Mouse (Mus musculus) limb, embryonic 11.5 days (tissue): ENCODE results near the gene Thsd1. TPM values are rescaled to one million over a fixed set of nuclear protein-coding genes. Genes with fewer than 3 reads are reported as not detected.

Source experiments
- ATAC-seq: fragments of 200-750 bp; cut with Nextera tagmentation; 2 replicates; pipeline ENCODE4 v1.8.0; 2017; ENCODE audit warnings: low read depth; ENCODE audit not compliant: insufficient number of reproducible peaks, low FRiP score, low TSS enrichment
- DNase-seq: peaks from one replicate; pipeline ENCODE4 v3.0.0-alpha.2; 2015; ENCODE audit warnings: low spot score
- H3K27ac ChIP-seq: fragments of 300-500 bp; sonication (generic); replicated peaks from 2 replicates; pipeline ENCODE4 v1.5.1; 2014; ENCODE audit warnings: low read depth, mild to moderate bottlenecking, low read length
- H3K27me3 ChIP-seq: fragments of 300-500 bp; sonication (generic); 2 replicates; pipeline ENCODE4 v1.6.1; 2014; ENCODE audit warnings: mild to moderate bottlenecking, low read length, mixed read lengths; ENCODE audit not compliant: control insufficient read depth, insufficient read depth
- H3K36me3 ChIP-seq: fragments of 300-500 bp; sonication (generic); 2 replicates; pipeline ENCODE4 v1.6.1; 2014; ENCODE audit warnings: mild to moderate bottlenecking, low read length, moderate library complexity, mixed read lengths; ENCODE audit not compliant: control insufficient read depth, insufficient read depth
- H3K4me1 ChIP-seq: fragments of 300-500 bp; sonication (generic); 2 replicates; pipeline ENCODE4 v1.6.1; 2014; ENCODE audit warnings: low read length, mixed read lengths; ENCODE audit not compliant: control insufficient read depth, insufficient read depth
- H3K4me2 ChIP-seq: fragments of 300-500 bp; sonication (generic); 2 replicates; pipeline ENCODE4 v1.6.1; 2014; ENCODE audit warnings: low read depth, mild to moderate bottlenecking, moderate library complexity; ENCODE audit not compliant: severe bottlenecking
- H3K4me3 ChIP-seq: fragments of 300-500 bp; sonication (generic); 2 replicates; pipeline ENCODE4 v1.5.1; 2014; ENCODE audit warnings: low read depth, low read length
- H3K9ac ChIP-seq: fragments of 300-500 bp; sonication (generic); 2 replicates; pipeline ENCODE4 v1.6.1; 2014; ENCODE audit warnings: mild to moderate bottlenecking, low read length
- H3K9me3 ChIP-seq: fragments of 300-500 bp; sonication (generic); 2 replicates; pipeline ENCODE4 v1.6.1; 2016; ENCODE audit warnings: low read length; ENCODE audit not compliant: control insufficient read depth
- WGBS: fragments of 180-500 bp; shearing (Covaris S2); extraction: QIAGEN DNeasy Blood & Tissue Kit; methylation state at CpG from one replicate; pipeline ENCODE4 v1.1.7; 2014; 5-methylcytosine and 5-hydroxymethylcytosine counted together
- polyA plus RNA-seq: library from polyadenylated mRNA; unstranded; fragments of >200 nt; fragmentation: Nextera tagmentation; extraction: Ambion mirVana; gene quantifications from 2 replicates; pipeline ENCODE4 v1.2.1, GENCODE M21; 2014

The Thsd1 gene
- polyA plus RNA-seq: 8.8 and 9.2 TPM in 2 replicates

DNA sequence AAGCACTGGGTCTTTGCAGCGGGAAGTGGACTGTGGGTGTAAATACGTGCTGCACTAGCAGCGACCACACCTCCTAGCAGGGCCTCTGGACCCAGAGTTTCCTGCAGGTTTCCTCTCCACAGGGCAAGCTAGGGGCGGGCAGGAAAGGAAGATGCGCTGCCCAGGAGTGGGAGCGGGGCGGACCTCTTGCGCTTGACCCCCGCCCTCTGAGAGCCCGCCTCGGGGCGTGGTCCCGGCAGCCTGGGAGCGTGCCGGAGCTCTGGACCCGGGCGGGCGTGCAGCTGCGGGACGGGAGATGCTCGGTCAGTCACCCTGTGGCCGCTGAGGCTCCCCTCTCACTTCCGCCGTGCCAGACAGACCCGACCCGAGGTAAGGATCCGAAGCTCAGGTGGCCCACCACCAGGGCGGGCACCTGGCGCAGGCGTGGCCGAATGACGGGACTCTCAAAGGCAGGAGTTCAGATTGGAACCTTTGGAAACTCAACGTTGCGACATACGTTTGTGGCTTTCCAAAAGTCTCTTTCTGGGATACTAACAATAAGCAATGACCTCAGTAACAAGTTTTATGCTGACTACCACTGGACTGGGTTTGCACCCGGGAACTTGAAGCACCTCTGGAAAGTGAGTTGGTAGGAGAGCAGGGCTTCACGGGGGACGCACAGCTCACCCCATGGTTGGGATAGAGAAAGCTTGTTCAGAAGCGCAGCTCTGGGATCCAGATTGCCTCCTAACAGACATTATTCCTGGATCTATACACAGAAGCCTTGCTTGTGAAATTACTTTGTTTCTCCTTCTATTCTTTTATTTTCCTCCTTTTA is at the start of gene Thsd1:
Thsd1 (plus strand) TSS at position 253 of the 817 bp plus-strand sequence.
- Histone ChIP-seq H3K27me3 (no peaks in the 10 kb centered on the region), H3K9ac (peak within 1 kb of the TSS; percentile 32), H3K9me3 (no peaks in the 10 kb centered on the region), H3K4me3 (peak within 1 kb of the TSS; percentile 41), H3K36me3 (no peaks in the 10 kb centered on the region), H3K27ac (no peak within 1 kb of the TSS), H3K4me2 (peak within 1 kb of the TSS; percentile 89), H3K4me1 (no peaks in the 10 kb centered on the region)
- 1% methylated on average over 37 of the region's 39 CpGs for WGBS
- ATAC-seq (peak; percentile 77), DNase-seq (peak; percentile 73)

GRCm38 (mm10) chr8:22184884-22185283 is 42.2 kb upstream of the Thsd1 start:
- H3K9ac ChIP-seq: no peak overlapping the region; the same call in 1 of the 2 replicates
- peaks cover 5% of the 10 kb centered on the region; the same call in 1 of the 2 replicates for H3K4me1 ChIP-seq
- peak overlapping the region; percentile 68 for H3K4me2 ChIP-seq
- peak overlapping the region; percentile 74 for H3K4me3 ChIP-seq
- peak; percentile 28; the same call in 1 of the 2 replicates for ATAC-seq
- no peaks in the 10 kb centered on the region for H3K36me3 ChIP-seq
- WGBS: 0% methylated on average over 3 of the region's 3 CpGs
- no peak overlapping the region for H3K27ac ChIP-seq
- no peaks in the 10 kb centered on the region for H3K9me3 ChIP-seq
- DNase-seq: no peak
- no peaks in the 10 kb centered on the region for H3K27me3 ChIP-seq

GRCm38 (mm10) chr8:22185431-22186397 is 41.4 kb upstream of the Thsd1 start, which contains the start of gene Ckap2:
Gene Ckap2 (minus strand): TSS chr8:22185819.
- H3K4me1 ChIP-seq: peaks cover 5% of the 10 kb centered on the region; the same call in 1 of the 2 replicates
- peak within 1 kb of the TSS; percentile 74 for H3K4me3 ChIP-seq
- H3K4me2 ChIP-seq: peak within 1 kb of the TSS; percentile 68
- WGBS: 2% methylated on average over 61 of the region's 63 CpGs
- DNase-seq: peak; percentile 94
- ATAC-seq: peak; percentile 97
- H3K27ac ChIP-seq: peak within 1 kb of the TSS; percentile 68
- no peaks in the 10 kb centered on the region for H3K9me3 ChIP-seq
- no peaks in the 10 kb centered on the region for H3K27me3 ChIP-seq
- H3K9ac ChIP-seq: peak within 1 kb of the TSS; percentile 80
- no peaks in the 10 kb centered on the region for H3K36me3 ChIP-seq

- Histone ChIP-seq H3K9me3 (no peaks in the 10 kb centered on the region), H3K4me1 (peaks cover 2% of the 10 kb centered on the region; the same call in 1 of the 2 replicates), H3K4me2 (peak within 1 kb of the TSS; percentile 51), H3K27ac (peak within 1 kb of the TSS; percentile 96), H3K27me3 (no peaks in the 10 kb centered on the region), H3K4me3 (peak within 1 kb of the TSS; percentile 72), H3K36me3 (no peaks in the 10 kb centered on the region), H3K9ac (peak within 1 kb of the TSS; percentile 97)
- ATAC-seq: peak; percentile 95
- DNase-seq: peak; percentile 91
- 0% methylated on average over 52 of the region's 73 CpGs for WGBS
Observed at GRCm38 (mm10) chr8:22192660-22193431, 34.3 kb upstream of the Thsd1 start, which contains the start of gene Vps36. Gene Vps36 (plus strand): TSS chr8:22192809.

GRCm38 (mm10) chr8:22193432-22194010 is 33.6 kb upstream of the Thsd1 start:
- Histone ChIP-seq H3K27me3 (no peaks in the 10 kb centered on the region), H3K9me3 (no peaks in the 10 kb centered on the region), H3K36me3 (no peaks in the 10 kb centered on the region), H3K4me1 (peaks cover 2% of the 10 kb centered on the region; the same call in 1 of the 2 replicates), H3K4me3 (peak overlapping the region; percentile 72), H3K27ac (peak overlapping the region; percentile 96), H3K4me2 (peak overlapping the region; percentile 51), H3K9ac (peak overlapping the region; percentile 97)
- WGBS: 17% methylated on average over 12 of the region's 12 CpGs
- ATAC-seq (no peak), DNase-seq (no peak)

GRCm38 (mm10) chr8:22197914-22198313 is 29.2 kb upstream of the Thsd1 start:
- WGBS: 93% methylated on average over 6 of the region's 6 CpGs
- Histone ChIP-seq H3K9ac (no peak overlapping the region), H3K4me3 (no peak overlapping the region), H3K27me3 (no peaks in the 10 kb centered on the region), H3K4me1 (peaks cover 2% of the 10 kb centered on the region; the same call in 1 of the 2 replicates), H3K36me3 (peaks cover 6% of the 10 kb centered on the region; the same call in 1 of the 2 replicates), H3K4me2 (no peak overlapping the region), H3K9me3 (no peaks in the 10 kb centered on the region), H3K27ac (no peak overlapping the region)
- no peak for ATAC-seq
- DNase-seq: no peak

DNA sequence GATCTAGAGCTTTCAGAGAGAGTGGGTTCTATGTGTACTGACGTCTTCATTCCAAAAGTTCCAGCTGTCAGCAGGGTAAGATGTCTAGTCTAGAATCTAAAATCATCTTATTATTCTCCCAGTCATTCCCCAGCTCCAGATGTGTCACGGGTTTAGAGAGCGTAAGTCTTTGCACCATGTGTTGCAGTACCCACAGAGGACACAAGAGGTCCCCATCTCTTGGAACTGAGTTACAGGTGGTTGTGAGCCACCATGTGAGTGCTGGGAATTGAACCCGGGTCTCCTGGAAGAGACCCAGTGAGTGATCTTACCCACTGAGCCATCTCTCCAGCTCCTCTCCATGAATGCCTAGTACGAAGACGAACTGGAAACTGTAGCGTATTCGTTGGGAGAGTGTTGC is 27.6 kb upstream of the Thsd1 start:
- WGBS: 96% methylated on average over 8 of the region's 8 CpGs

More for the DNA sequence above, 27.6 kb upstream of the Thsd1 start:
- Histone ChIP-seq H3K4me3 (no peak overlapping the region), H3K4me1 (peaks cover under 1% of the 10 kb centered on the region; the same call in 1 of the 2 replicates), H3K27me3 (no peaks in the 10 kb centered on the region), H3K4me2 (no peak overlapping the region), H3K36me3 (peaks cover 6% of the 10 kb centered on the region; the same call in 1 of the 2 replicates), H3K9ac (no peak overlapping the region), H3K27ac (no peak overlapping the region), H3K9me3 (no peaks in the 10 kb centered on the region)
- DNase-seq (no peak), ATAC-seq (no peak)
